16 mouse cellular contexts compared by ENCODE assay signal in genomic region chr5:129865841-129866240, GRCm38 (mm10). TPM values are rescaled to one million over a fixed set of nuclear protein-coding genes. Genes with fewer than 3 reads are reported as not detected.
"Had no signal": no experiment of that assay in that cellular context is flagged by ENCODE, and none has a peak within 500 bp of the region (broad histone marks: within the 10 kb centered on the region; RNA-seq: fewer than 3 reads in every experiment).

No protein-coding gene starts in this region.

- H3K4me3 ChIP-seq: liver, embryonic 13.5 days; midbrain, embryonic 12.5 days; midbrain, embryonic 15.5 days; neural tube, embryonic 12.5 days; neural tube, embryonic 15.5 days had no signal

- H3K27me3 ChIP-seq: liver, embryonic 13.5 days; midbrain, embryonic 12.5 days; midbrain, embryonic 15.5 days; neural tube, embryonic 12.5 days; neural tube, embryonic 15.5 days had no signal

- ATAC-seq: midbrain, embryonic 15.5 days had no signal

- H3K9me3 ChIP-seq: liver, embryonic 13.5 days; midbrain, embryonic 12.5 days; midbrain, embryonic 15.5 days; neural tube, embryonic 12.5 days; neural tube, embryonic 15.5 days had no signal

- H3K9ac ChIP-seq: liver, embryonic 13.5 days; midbrain, embryonic 12.5 days; midbrain, embryonic 15.5 days; neural tube, embryonic 12.5 days; neural tube, embryonic 15.5 days had no signal

- H3K27ac ChIP-seq: liver, embryonic 13.5 days; midbrain, embryonic 12.5 days; midbrain, embryonic 15.5 days; neural tube, embryonic 12.5 days; neural tube, embryonic 15.5 days had no signal

- DNase-seq: kidney, adult 18-20 months; kidney, adult 9 months; kidney, postnatal 14 days; kidney, postnatal 4 days; liver, embryonic 13.5 days; lung, adult 2 months; lung, postnatal 14 days; lung, postnatal 4 days; right cerebral cortex, adult 18-20 months; right cerebral cortex, postnatal 25 days; thymus, postnatal 25 days had no signal

- H3K4me1 ChIP-seq: midbrain, embryonic 15.5 days; neural tube, embryonic 12.5 days had no signal

- H3K4me2 ChIP-seq: liver, embryonic 13.5 days; midbrain, embryonic 12.5 days; midbrain, embryonic 15.5 days; neural tube, embryonic 12.5 days; neural tube, embryonic 15.5 days had no signal

RNA-seq across cellular contexts. Expression of gene Phkg1, which starts 32.5 kb away (rescaled TPM):
- polyA plus RNA-seq: stomach, embryonic 14.5 days had no signal
